Mouse (Mus musculus) embryonic facial prominence, embryonic 12.5 days (tissue): Measurements from ENCODE around the gene Ggt1. TPM values are rescaled to one million over a fixed set of nuclear protein-coding genes. Genes with fewer than 3 reads are reported as not detected.

Experiments used
- ATAC-seq: fragments of 200-750 bp; cut with Nextera tagmentation; 2 replicates; pipeline ENCODE4 v1.8.0; 2017; ENCODE audit not compliant: insufficient number of reproducible peaks, insufficient read depth, low FRiP score, low TSS enrichment
- H3K27ac ChIP-seq: fragments of 300-500 bp; sonication (generic); 2 replicates; pipeline ENCODE4 v1.5.1; 2016; ENCODE audit warnings: mild to moderate bottlenecking
- H3K27me3 ChIP-seq: fragments of 300-500 bp; sonication (generic); 2 replicates; pipeline ENCODE4 v1.6.1; 2016; ENCODE audit warnings: mild to moderate bottlenecking, moderate library complexity
- H3K36me3 ChIP-seq: fragments of 300-500 bp; sonication (generic); 2 replicates; pipeline ENCODE4 v1.6.1; 2016; ENCODE audit warnings: mild to moderate bottlenecking
- H3K4me1 ChIP-seq: fragments of 300-500 bp; sonication (generic); 2 replicates; pipeline ENCODE4 v1.6.1; 2016
- H3K4me2 ChIP-seq: fragments of 300-500 bp; sonication (generic); replicated peaks from 2 replicates; pipeline ENCODE4 v1.6.1; 2016; ENCODE audit warnings: mild to moderate bottlenecking, moderate library complexity
- H3K4me3 ChIP-seq: fragments of 300-500 bp; sonication (generic); 2 replicates; pipeline ENCODE4 v1.5.1; 2016; ENCODE audit warnings: mild to moderate bottlenecking
- H3K9ac ChIP-seq: fragments of 300-500 bp; sonication (generic); 2 replicates; pipeline ENCODE4 v1.6.1; 2016; ENCODE audit warnings: mild to moderate bottlenecking, moderate library complexity
- H3K9me3 ChIP-seq: fragments of 300-500 bp; sonication (generic); 2 replicates; pipeline ENCODE4 v1.6.1; 2016; ENCODE audit warnings: mild to moderate bottlenecking, moderate library complexity
- WGBS: fragments of 180-500 bp; shearing (Covaris S2); methylation state at CpG from one replicate; pipeline ENCODE4 v1.1.7; 2016; 5-methylcytosine and 5-hydroxymethylcytosine counted together
- polyA plus RNA-seq: library from polyadenylated mRNA; unstranded; fragments of >200 nt; fragmentation: Nextera tagmentation; extraction: Ambion mirVana; gene quantifications from 2 replicates; pipeline ENCODE4 v1.2.1, GENCODE M21; 2016

The Ggt1 gene
- polyA plus RNA-seq, 1 experiment from 2014 or later: 1.8 TPM

- Histone ChIP-seq H3K27me3 (no peaks in the 10 kb centered on the region), H3K9ac (no peak overlapping the region), H3K27ac (no peak overlapping the region), H3K36me3 (no peaks in the 10 kb centered on the region), H3K4me3 (no peak overlapping the region), H3K4me2 (no peak overlapping the region), H3K4me1 (0 out of 2 replicates have a peak, but pooled peaks cover 4% of the 10 kb centered on the region), H3K9me3 (no peaks in the 10 kb centered on the region)
- no peak for ATAC-seq
- 93% methylated on average over 8 of the region's 8 CpGs for WGBS
Observed at GRCm38 (mm10) chr10:75634610-75635009, 73.2 kb downstream of the Ggt1 start.

DNA sequence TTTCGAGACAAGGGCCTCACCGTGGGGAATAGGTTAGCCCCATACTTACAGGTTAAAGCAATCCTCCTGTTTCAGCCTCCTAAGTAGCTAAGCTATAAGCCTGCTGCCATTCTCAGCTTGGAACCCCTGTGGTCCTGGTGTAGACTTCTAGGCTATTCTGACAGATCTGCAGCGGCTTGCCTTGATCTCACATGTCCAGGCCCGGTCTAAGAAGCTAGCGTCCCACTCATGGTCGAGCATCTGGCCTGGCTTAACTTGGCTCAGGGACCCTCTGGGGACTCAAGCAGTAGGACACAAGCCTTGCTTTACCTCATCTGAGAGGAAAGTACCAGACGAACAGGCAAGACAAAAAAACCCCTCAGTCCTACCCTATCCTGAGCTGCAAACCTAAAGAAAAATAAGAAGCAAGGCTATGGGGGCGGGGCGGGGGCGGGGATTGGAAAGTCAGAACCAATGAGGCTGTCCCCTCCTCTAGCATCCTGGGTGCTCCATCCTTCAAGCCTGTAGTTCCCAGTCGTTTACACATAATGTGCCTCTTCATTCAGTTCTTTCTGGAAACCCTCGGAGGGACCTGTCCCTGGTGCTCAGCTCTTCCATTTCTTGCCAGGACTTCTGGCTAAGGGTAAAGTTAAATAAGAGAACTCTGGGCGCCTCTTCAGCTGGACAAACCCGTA, 73.8 kb downstream of the Ggt1 start:
- Histone ChIP-seq H3K9ac (no peak overlapping the region), H3K9me3 (no peaks in the 10 kb centered on the region), H3K36me3 (no peaks in the 10 kb centered on the region), H3K4me1 (0 out of 2 replicates have a peak, but pooled peaks cover 4% of the 10 kb centered on the region), H3K27me3 (no peaks in the 10 kb centered on the region), H3K27ac (no peak overlapping the region), H3K4me2 (no peak overlapping the region), H3K4me3 (no peak overlapping the region)
- no peak for ATAC-seq
- WGBS: 68% methylated on average over 14 of the region's 14 CpGs

DNA sequence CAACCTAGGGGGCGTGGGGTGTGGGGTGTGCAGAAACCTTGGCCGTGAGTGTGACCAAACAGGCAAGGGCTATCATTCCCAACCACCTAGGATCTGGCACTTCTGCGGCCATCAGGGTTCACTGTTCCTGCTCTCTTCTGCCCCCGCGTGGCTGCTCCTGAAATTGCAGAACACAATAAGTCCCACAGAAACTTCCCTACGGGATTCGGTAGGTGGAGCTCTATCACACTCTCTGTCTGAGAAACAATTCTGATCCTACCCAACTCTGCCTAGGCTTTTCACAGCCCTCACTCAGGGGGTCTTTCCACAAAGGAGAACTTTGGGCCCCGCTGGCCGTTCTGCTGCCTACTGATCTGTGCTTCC, 74.3 kb downstream of the Ggt1 start:
- whole genome bisulfite sequencing: 5% methylated on average over 9 of the region's 9 CpGs
- no peaks in the 10 kb centered on the region for H3K36me3 ChIP-seq
- no peaks in the 10 kb centered on the region for H3K9me3 ChIP-seq
- no peak overlapping the region for H3K9ac ChIP-seq
- 0 out of 2 replicates have a peak, but pooled peaks cover 4% of the 10 kb centered on the region for H3K4me1 ChIP-seq
- ATAC-seq: no peak
- no peak overlapping the region for H3K4me3 ChIP-seq
- no peak overlapping the region for H3K27ac ChIP-seq
- no peaks in the 10 kb centered on the region for H3K27me3 ChIP-seq
- no peak overlapping the region for H3K4me2 ChIP-seq

Other genes with a start within 250 kb of the Ggt1 start
- gene Adora2a, start 244.7 kb upstream of the Ggt1 start, polyA plus RNA-seq: 2.3 and 4.6 TPM in 2 replicates
- gene Upb1, start 160.5 kb upstream of the Ggt1 start, polyA plus RNA-seq: 0.18 and 0.49 TPM in 2 replicates
- gene Snrpd3, start 44.1 kb upstream of the Ggt1 start, polyA plus RNA-seq: 167 and 186 TPM in 2 replicates
- gene Gucd1, start 43.6 kb upstream of the Ggt1 start, polyA plus RNA-seq: 31.1 and 31.7 TPM in 2 replicates
- gene Lrrc75b, start 1.3 kb upstream of the Ggt1 start, polyA plus RNA-seq: 2.6 and 2.7 TPM in 2 replicates
- 0.91 and 1.9 TPM in 2 replicates for gene Ggt5, start 27.7 kb downstream of the Ggt1 start, polyA plus RNA-seq
- gene Susd2, start 82.4 kb downstream of the Ggt1 start, polyA plus RNA-seq: 1.9 and 2.7 TPM in 2 replicates
- gene Cabin1, start 202.7 kb downstream of the Ggt1 start, polyA plus RNA-seq: 34.7 and 36.0 TPM in 2 replicates
- 92.2 and 95.4 TPM in 2 replicates for gene Ddt, start 211.8 kb downstream of the Ggt1 start, polyA plus RNA-seq
- gene Gm20441, start 219.3 kb downstream of the Ggt1 start, polyA plus RNA-seq: not detected in 2 replicates
- 9.7 and 10.4 TPM in 2 replicates for gene Gstt3, start 219.8 kb downstream of the Ggt1 start, polyA plus RNA-seq
- 11.0 TPM in 2 replicates for gene Gstt1, start 237.0 kb downstream of the Ggt1 start, polyA plus RNA-seq